Mouse (Mus musculus) urinary bladder, postnatal 14 days (tissue): ENCODE measurements around the gene Kif16b.

Source experiments
- DNase-seq: peaks from one replicate; pipeline ENCODE4 v3.0.0; 2021; ENCODE audit warnings: low spot score

Gene Kif16b

DNA sequence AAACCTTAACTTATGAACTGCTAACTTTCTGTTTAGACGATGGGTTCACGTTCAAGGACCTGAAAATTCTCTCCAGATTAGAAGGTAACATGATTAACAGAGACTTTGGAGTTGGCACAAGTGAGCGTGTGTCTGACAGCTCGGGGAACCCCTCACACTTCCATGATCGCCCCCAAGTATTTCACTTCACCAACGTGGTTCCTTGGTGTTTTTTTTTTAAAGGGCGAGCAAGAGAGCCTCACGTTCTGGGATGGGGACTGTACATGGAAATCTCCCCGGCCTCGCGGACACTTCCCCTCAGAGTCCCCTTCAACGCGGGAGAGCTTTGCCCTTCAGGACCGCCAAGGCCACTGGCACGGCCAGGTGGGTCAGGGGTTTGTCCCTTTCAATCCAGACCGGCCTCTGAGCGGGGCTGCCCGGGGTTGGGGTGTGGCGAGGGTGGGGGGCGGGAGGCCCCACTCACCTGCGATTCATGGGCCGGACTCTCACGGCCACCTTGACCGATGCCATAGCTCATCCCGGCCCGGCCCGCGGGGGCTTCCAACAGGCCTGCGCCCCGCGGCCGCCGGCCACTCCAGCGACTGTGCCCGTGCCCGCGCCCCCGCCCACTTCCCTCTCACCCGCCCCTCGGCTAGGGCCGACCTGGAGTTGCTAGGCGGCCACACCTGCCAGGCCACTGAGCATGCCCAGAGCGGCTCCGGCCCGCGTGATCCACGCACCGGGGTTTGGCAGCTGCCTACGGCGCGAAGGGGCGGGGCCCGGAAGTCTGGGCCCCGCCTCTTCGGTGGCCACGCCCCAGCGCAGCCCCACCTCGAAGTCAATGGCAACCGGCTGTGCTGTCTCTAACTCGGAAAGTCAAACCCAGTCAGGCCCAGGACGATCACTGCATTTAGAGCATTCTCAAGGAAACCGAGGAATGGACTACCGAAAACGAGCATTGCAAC lies at the start of gene Kif16b:
TSS of gene Kif16b (minus strand) at position 670 of the 944 bp plus-strand sequence.
- DNase-seq = peak; percentile 95

DNA sequence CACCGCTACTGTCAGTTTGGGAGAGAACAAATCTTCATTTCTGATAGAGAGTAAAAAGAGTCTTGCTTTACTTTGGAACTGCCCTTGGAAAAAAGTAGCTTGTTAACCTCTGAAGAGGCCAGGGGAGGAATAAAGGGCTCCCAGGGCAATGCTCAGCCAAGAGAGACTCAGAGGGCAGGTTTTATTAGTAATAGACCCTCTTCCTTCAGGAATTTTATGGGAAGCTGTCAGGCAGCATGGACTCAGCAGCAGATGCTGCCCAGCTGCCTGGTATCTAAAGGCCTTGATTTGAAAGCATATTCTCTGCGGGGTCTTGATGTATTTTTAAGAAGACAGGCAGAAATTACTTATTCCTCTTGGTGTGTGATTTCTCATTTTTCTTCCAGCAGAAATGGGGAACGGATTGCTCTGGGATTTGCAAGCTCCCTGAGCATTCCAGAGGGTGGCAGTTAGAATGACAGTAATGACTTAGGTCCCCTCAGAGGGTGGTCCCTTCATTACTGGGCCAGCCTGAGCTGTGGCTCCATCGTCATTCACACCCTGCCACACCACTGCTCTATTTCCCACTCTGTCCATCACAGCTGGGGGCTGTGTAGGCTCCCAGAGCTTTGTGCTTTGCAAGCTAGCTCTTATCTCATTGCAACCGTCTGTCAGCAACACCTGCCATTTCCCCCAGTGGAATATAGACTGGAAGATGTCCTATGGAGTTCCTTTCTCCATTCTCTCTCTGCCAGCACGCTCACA lies 39.7 kb upstream of the Kif16b start:
- no peak for DNase-seq

DNA sequence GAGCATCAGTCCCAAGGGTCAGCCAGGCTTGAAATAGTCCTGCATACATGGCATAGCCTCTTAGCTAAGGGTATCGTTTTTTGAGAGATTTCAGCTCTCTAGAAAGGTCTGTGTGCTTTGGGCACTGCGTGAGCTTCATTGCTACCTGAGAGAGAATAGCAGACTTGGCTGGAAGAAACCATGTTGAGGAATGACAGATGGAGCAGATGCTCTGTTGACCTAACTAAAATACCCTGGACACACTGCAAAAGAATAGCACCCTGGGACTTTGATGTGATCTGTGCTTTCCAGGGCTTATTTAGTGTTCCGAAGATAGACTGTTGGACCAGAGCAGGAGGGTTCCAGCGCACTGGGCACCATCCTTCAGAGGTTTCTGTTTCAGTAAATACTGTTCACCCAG lies 29.1 kb upstream of the Kif16b start:
- DNase-seq = no peak

GRCm38 (mm10) chr2:142929226-142930112 lies 28.1 kb upstream of the Kif16b start:
- DNase-seq = no peak

GRCm38 (mm10) chr2:142910808-142911388 lies 9.6 kb upstream of the Kif16b start:
- no peak for DNase-seq

- no peak for DNase-seq
These were observed 7.9 kb upstream of the Kif16b start for GRCm38 (mm10) chr2:142909213-142909612.

GRCm38 (mm10) chr2:142907056-142907455 lies 5.7 kb upstream of the Kif16b start:
- DNase-seq = no peak

DNA sequence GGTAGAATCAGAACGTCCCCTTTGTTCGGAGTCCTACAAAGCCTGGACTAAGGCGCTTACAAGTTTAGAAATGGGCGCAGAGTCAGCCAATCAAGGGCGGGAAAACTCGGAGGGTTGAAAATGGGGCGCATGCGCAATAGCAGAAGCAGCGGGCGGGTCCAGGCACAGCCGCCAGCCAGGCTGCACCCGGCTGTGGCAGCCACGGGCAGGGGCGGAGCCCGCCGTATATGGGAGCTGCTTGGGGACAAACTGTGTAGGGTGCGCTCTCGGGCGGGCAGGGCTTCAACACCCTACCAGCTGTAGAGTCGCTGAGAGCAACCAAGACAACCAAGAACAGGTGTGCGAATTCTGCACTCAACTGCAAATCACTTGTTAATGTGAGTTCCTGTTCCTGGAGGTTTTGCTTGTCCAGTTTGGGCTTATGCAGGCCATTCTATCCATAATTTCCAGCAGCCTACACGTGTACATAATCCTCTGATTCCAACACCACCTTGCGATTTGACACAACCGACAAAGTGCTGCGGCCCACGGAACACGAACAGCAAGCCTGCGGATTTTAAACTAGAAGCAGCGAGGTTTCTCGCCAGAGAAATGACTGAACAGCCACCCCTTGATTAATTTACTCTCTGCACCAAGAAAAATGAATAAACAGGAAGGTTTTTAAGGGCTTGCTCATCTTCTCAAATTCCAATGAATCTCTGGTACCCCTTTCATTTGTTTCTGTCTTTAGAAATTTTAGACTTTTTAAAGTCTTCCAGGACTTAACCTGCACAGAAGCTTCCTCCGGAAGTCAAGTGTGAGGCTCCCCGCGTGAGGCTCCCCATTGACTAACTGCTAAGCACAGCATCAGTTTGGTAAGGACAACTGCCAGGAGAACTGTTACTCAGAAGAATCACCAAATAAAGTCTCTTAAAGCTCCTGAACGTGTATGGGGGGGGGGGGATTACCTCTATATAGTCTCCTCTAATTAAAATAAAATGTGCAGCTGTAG lies 1.9 kb upstream of the Kif16b start:
- DNase-seq = peak; percentile 94

DNA sequence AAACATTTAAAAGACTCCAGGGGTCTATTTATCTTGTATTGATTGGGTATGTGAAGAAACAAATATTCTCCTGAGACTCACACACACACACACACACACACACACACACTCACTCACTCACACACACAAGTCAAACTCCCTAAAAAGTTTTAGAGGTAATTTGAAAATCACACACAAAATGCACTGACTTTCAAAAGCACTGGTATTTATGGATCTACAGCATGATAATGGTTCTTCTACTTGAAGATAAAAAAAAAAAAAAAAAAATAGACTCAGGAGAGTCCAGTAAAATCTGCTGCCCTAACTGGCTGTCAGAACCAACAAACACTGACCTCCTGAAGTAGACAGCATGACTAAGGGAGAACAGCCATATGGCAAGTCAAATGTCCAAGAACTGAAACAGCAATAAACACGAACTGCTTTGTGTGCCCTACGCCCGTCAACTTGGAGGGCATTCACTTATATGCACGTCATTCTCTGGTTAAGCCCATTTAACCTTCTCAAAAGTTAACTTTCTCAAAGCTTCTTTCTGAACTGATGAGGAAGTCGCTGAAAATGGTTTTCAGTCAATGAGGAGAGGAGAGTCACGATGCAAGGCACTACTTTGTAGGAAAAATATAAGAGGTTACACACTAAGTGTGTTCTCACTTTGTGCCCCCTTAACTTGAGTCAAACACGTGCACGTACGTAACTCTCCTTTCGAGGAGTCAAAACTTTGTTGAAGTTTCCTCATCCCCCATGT lies 1.0 kb downstream of the Kif16b start:
- DNase-seq = no peak

- no peak for DNase-seq
These were observed 7.6 kb downstream of the Kif16b start for GRCm38 (mm10) chr2:142893780-142894179.

GRCm38 (mm10) chr2:142891283-142891682 lies 10.0 kb downstream of the Kif16b start:
- no peak for DNase-seq

DNA sequence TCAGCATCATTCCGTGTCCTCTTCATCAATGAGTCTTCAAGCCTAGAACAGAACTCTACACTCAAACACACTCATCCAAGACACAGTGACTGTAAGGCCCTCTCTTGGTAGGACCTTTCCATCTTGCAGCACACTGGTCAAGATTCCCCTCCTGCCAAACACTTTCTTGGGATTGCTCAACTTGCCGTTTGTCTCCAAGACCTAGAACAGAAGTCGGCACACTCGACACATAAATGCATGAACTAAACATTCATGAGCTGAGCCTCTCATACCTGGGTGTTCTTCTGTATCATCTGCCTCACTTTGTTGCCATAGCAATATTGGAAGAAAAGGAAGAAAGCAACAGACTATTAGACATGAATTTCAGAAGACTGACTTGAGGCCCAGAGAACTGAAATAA lies 16.9 kb downstream of the Kif16b start:
- no peak for DNase-seq

GRCm38 (mm10) chr2:142883625-142883994 lies 17.7 kb downstream of the Kif16b start:
- DNase-seq = no peak

GRCm38 (mm10) chr2:142882871-142883624 lies 18.3 kb downstream of the Kif16b start:
- DNase-seq = no peak

GRCm38 (mm10) chr2:142882466-142882865 lies 18.9 kb downstream of the Kif16b start:
- DNase-seq = no peak

DNA sequence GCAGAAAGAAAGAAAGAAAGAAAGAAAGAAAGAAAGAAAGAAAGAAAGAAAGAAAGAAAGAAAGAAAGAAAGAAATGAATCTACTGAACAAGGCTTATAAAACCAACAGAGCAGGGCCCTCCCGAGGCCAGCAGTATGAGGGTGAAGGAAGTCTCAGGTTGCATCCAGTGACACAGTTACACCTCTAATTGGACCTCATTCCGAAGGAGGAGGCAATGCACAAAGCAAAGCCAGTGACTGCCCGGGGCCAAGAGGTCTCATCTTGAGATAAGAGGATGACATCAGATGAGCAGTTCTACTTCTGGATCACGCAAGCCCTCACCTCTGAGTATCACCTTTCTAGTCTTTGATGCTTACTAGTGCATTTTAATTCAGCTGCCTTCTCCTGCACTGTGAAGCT lies 20.2 kb downstream of the Kif16b start:
- no peak for DNase-seq

DNA sequence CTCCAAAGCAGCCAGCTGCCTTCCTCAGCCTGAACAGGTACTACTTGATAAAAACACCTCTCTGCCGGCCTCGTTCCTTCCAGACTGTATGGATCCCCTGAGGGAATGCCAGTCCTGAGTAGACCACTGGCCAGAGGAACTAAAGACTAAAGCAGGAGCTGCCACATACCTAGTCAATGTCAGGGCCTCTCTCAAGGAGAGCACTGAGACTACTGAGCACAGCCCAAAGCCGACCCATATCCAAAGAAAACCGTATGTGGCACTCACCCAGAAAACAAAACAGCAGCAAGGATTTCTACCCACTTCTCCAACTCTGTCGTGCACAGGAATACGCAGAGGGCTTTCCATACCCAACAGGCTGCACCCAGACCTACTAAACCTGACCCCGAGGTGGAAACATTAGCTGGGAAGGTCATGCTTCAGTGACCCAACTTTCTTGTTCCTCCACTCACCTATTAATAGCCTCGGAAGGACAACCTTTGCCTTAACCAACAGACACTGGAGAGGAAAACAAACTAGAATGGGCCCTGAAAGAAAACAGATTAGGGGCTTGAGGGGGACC lies 22.0 kb downstream of the Kif16b start:
- DNase-seq = no peak

- no peak for DNase-seq
These were observed 24.7 kb downstream of the Kif16b start for GRCm38 (mm10) chr2:142876636-142877035.

DNA sequence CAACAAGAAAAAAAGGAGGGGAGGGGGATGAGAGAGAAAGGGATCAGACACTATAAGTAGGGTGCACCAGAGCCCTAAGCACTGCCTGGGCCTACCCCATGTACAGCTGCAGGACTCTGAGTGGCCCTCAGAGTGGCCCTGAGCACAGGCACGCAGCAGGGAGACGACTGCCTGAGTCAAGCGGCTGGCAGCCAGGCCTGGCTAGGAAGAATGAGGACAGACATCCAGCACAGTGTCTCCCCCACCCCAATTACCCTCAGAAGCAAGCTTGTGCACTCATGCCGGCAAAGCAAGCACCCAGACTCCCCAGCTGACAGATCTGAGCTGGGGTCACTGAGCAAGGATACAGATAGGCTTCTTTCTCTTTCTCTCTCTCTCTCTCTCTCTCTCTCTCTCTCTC lies 25.4 kb downstream of the Kif16b start:
- DNase-seq = no peak
